Mouse (Mus musculus) left cerebral cortex, adult 8-10 months (tissue): ENCODE data around the gene Il18. TPM values are rescaled to one million over a fixed set of nuclear protein-coding genes. Genes with fewer than 3 reads are reported as not detected.

Source experiments
- DNase-seq, 2 experiments: peaks; one replicate each; pipeline ENCODE4 v3.0.0; 2022; ENCODE audit warnings: low spot score in 2 of 2
- total RNA-seq, 4 experiments: library from RNA; stranded (reverse); gene quantifications; 2 replicates each; pipeline ENCODE4 v1.2.4; 2022

Gene Il18
- 10 to 100 TPM; 20.2 to 26.5 (median 25.1) TPM for total RNA-seq

DNA sequence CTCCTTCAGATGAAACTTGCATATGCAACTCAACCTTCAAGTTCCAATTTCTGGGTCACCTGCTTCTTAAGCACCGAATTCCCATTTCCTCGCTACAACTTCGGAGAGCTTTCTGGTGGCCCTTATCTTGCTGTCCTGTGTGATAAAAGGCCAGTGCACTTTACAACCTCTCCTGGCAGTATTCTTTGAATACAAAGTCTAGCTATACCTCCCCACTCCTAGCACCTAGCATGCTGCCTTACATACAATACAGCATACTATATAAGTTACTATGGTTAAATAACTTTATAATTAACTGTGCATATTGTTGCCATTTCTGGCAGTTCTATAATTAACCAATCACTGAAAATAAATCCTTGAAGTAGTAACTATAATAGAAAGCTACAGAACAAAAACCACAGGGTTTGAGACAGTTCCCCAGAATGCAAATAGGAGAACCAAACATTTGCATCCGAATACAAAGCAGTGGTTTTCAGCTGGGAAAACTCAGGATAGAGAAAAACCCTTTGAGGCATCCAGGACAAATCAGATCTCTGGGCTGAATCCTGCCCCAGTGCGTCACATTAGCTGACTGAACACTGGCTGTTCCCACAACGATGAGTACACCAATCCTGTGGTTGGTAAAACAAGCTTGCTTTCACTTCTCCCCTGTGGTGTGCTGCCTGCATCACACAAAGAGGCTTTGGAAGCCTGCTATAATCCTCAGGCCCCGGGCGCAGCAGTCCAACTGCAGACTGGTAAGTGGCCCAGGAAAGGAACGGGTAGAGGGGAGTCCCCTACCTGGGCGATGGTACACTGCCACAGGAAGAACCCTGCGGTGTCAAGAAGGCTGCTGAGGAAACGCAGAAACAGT lies at the start of gene Il18:
TSS of gene Il18 (plus strand) at position 587 of the 853 bp plus-strand sequence.
- peak; percentile 51 to 79 for DNase-seq

DNA sequence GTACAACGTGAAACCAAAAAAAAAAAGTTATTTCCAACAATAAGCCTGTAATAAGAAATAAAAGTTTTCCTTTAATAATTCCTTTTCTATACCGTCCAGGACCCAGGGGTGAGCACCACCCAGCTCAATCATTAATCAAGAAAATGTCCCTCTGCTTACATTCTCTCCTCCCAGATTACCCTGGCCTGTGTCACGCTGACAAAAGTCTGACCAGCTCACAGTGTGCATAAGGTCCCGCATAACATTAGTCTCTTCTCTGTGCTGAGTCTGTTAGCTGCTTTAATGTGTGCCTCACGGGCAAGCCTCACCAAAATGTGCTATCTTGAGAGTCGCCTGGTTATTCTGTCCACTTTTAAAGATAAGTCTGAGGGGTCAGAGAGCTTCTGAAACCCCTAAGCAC lies 49.2 kb upstream of the Il18 start:
- no peak for DNase-seq

DNA sequence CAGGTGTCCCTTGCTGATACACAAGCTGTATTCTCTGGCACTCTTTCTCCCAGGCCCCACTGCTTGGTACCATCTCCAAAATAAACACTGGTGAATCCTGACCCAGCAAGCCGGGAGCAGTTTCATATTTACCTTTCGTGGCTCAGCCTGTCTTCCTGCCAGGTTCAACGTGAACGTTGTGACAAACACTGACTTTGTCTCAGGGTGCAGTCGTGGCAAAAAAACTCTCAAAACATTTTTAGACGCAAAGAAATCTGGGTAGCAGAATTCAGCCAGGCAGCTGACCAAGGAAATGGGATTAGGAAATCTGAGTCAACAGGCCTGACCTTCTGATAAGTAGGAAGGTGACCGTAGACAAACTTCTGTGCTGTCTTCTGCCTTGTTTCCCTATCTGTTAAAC lies 47.1 kb upstream of the Il18 start:
- no peak for DNase-seq

DNA sequence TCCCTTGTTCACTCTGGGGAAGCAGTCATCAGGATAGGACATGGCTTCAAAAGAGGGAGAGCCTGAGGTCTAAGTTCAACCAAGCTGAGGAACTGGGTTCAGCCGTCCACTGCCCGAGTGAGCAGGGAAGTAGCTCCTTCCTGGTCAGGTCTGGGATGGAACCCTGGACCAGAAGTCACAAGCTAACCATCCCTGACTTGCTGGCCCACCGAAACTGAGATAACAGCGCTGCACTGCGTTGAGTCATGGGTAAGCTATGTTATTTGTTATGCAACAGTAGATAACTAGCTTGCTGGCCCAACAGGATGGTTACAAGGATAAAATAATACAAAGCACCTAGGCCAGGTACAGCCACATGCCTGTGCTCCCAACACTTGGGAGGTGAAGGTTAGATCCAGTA lies 39.2 kb upstream of the Il18 start:
- no peak for DNase-seq

GRCm38 (mm10) chr9:50518781-50519180 lies 35.8 kb upstream of the Il18 start:
- DNase-seq = no peak

- DNase-seq = no peak
Observed at GRCm38 (mm10) chr9:50520748-50521147, 33.9 kb upstream of the Il18 start.

DNA sequence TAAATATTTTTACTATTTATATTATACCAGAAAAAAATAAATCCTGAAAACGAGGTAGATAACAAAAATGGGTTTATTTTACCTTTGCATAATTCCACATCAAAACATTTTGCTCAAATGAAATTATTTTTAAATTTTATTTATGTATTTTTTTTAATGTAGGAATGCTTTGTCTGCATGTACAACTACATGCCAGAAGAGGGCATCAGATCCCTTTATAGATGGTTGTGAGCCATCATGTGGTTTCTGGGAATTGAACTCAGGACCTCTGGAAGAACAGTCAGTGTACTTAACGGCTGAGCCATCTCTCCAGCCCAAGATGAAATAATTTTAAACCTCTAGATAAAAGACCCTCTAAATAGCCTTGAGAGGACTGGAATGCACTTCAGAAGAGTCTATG lies 33.1 kb upstream of the Il18 start:
- no peak for DNase-seq

DNA sequence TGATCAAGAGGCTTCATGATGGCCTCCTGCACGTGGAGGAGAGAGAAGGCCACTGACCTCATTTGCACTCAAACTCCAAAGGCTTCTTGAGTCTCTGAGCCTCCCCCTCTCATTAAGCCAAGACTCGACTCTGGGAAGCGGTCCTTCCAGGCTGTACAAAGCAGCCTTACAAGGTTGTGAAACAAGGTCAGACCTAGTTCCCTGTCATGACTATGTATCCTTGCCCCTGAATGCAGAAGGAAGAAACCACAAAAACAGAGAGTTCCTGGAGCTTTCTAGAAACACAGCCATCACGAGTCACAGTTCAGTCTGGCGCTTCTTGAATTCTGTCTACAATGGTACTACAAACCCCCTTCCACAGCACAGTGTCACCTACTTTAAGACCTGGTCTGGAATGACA lies 32.1 kb upstream of the Il18 start:
- DNase-seq = no peak

DNA sequence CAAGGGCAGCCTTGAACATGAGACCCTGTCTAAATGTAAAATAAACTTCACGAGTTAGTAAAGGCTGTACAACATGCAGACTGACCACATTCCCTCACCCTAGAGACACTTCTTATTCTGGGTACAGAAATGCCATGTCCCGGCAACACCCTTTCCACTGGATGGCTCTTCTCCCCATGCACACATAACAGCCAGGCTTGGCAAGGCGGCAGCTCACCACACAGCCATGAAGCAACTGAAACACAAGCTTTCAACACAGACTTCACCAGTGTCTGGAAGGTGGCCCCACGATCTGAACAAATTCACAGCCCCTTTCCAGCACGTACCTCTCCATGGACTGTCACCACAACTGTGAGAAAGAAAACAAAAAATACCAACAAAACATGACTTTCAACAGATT lies 29.7 kb upstream of the Il18 start:
- no peak for DNase-seq

DNA sequence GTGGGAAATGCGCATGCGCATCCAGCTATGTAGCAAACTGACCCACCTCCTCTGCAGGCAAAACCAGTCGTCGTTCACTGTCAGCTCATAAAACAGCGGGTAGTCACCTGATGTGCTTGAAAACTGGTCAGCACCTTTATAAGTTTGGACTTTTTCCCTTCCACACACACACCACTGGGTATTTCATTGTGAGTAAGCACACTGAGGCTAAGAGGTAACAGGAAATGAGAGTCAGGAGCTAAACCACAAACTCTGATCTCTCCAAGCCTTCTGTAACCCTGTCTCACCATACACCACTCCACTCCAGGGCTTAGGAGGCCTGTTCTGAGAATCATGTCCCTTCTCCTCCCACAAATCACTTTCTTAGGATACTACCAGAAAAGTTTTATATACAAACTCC lies 29.0 kb upstream of the Il18 start:
- no peak for DNase-seq

- DNase-seq = no peak
Observed at GRCm38 (mm10) chr9:50527860-50528259, 26.8 kb upstream of the Il18 start.

GRCm38 (mm10) chr9:50528293-50528892 lies 26.2 kb upstream of the Il18 start, which contains the start of gene Pts:
Gene Pts (minus strand): TSS chr9:50528724.
- peak; percentile 91 to 95 for DNase-seq

DNA sequence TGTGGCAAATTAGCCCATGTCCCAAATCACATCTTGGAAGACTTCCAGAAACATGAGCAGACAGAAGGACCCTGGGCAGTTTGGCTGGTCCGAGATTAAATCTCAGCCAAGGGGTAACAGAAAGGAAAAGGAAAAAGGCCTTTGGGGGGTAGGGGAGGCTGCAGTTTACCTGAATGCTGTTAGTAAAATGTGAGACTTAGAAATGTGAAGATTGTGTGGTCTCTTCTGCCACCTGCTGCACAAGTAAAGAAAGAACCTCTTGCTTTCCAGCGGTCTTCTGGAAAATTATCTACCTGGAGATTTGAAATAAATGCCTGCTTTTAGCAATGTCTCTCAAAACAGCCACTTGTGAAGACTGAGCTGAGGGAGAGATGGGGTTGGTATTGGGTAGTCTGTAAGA lies 23.7 kb upstream of the Il18 start:
- no peak for DNase-seq

DNA sequence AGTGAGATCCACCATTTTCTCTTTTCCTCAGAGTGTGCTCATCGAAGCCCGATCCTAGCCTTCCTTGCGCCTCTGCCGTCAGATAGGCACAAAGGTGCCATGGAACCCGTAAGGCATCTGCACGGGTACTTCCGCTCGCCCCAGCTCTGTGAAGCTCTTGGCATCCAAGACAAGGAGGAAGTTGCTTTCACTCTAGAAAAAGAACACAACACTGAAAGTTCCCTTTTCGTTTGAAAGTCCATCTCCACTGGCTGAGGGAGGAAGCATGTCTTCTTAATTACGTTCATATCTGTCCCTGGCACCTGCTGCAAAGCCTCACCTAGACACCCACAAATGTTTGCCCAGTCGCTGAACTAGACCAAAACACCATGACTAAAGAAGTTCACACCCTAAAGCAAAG lies 21.3 kb upstream of the Il18 start:
- DNase-seq = no peak

- DNase-seq = no peak
Observed at GRCm38 (mm10) chr9:50533791-50534190, 20.8 kb upstream of the Il18 start.

DNA sequence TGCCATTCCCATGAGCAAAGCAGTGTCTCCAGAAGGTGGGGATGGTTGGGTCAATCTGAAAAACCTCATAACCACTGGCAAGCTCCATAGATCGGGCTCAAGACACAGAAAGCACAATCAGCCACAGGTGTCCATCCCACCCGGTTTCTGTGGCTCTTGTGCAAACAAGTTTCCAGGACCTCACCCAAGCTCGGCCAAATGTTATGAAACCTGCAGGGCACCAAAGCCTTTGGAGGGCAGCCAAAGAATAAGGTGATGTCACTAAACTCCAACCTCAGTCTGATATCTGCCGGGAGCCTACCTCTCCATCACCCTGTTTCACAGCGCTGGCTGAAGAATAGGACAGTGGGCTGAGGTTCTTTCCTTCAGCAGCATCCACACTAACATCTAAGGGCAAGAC lies 18.7 kb upstream of the Il18 start:
- no peak for DNase-seq

GRCm38 (mm10) chr9:50536603-50537135 lies 18.0 kb upstream of the Il18 start:
- DNase-seq = no peak

DNA sequence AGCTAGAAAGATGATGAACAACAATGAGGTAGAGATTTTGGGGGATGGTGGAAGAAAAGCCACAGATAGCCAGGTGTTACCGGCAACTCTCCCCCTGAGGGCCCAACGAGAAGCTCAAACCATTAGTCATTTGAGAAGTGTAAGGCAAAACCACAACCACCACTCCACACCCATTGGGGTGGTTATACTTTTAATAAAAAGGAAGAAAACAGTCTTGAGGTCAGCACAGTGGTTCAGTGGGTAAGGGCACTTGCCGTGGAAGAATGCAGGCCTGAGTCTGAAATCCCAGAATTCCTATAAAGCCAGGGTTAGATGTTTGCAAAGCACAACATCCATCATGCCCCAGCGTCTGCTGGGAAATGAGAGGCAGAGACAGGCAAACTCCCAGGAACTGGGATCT lies 17.3 kb upstream of the Il18 start:
- DNase-seq = no peak

- DNase-seq = no peak
Observed at GRCm38 (mm10) chr9:50540170-50540569, 14.5 kb upstream of the Il18 start.

GRCm38 (mm10) chr9:50542401-50542800 lies 12.2 kb upstream of the Il18 start:
- DNase-seq = no peak

- no peak for DNase-seq
Observed at GRCm38 (mm10) chr9:50547859-50548478, 6.7 kb upstream of the Il18 start.

- DNase-seq = no peak
Observed at GRCm38 (mm10) chr9:50548936-50549335, 5.7 kb upstream of the Il18 start.
